Mouse (Mus musculus): ENCODE results near the gene Ate1. TPM values are rescaled to one million over a fixed set of nuclear protein-coding genes. Genes with fewer than 3 reads are reported as not detected.
A peak's percentile ranks its signal among the peaks of the same experiment; 100 is the strongest.
"Not testable (repeated sequence)": the region's sequence is repeated elsewhere in the genome, so short reads cannot be mapped to it uniquely, and the experiment has no call there.

Ate1 gene
- polyA plus RNA-seq, 1 experiment: 38.7 TPM

DNA sequence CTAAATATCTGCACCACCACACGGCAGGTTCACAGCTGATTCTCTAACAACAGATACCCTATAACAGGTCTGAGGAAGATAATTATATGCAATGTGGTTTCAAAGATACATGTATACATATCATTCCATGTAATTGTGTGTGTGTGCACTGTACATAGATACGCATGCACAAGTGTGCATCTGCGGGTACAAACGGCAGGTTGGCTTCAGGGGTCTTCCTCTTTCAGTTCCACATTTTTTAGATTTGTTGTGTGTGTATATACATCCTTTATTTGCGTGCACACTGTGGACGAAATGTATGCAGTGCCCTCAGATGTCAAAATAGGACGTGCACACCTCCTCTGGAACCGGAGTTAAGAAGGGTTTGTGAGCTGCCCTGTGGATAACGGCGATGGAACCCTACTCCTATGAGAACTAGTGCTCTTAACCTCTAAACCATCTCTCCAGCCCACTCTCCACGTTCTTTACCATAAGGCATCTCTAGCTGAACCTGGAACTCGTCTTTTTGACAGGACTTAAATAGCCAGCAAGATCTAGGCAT, 27.5 kb upstream of the Ate1 start:
- H3K27ac ChIP-seq (ENCODE audit: insufficient read depth, low read length): no peak overlapping the region
- H3K4me1 ChIP-seq (ENCODE audit: control insufficient read depth, insufficient read depth, low read length): no peaks in the 10 kb centered on the region
- H3K4me3 ChIP-seq (ENCODE audit: insufficient read depth, low read length): no peak overlapping the region
- TF ChIP-seq POLR2A (IDR thresholded peaks at IDR 0.05; ENCODE audit: low read depth, low read length) (no peak), CTCF (IDR thresholded peaks at IDR 0.05; ENCODE audit: borderline replicate concordance, insufficient read depth, low read length) (no peak)

DNA sequence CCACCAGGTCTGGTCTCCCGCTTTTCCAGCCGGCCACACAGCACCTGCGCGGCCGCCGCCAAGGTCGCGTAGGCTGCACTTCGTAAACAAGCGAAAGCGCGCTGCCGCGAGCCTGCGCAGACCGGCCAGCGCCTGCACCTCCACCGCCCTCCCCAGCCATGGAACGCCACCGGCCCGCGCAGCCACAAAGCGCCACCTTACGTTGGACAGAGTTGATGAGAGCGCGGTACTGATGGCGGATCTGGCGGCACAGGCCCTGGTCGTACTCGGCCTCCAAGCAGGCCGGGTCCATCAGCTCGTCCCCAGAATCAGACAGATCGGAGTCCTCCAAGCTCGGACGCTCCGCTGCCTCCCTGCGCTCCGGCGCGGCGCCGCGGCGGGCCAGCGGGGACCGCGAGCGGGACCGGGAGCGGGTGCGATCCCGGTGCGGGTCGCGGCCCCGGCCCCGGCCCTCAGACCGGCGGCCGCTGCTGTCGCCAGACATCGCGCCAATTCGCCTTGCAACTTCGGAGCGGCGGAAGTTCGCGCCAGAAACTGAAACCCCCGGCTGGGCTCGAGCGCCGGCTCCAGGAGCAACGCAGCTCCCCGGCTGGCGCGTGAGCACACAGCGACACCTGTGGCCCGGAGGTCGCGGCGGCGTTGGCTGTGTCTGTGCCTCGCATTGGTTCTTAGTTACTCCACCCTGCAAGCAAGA, 26.8 kb upstream of the Ate1 start:
- peak overlapping the region; percentile 53 for H3K4me3 ChIP-seq (ENCODE audit: insufficient read depth, low read length)
- peak overlapping the region; percentile 71 for H3K27ac ChIP-seq (ENCODE audit: insufficient read depth, low read length)
- H3K4me1 ChIP-seq (ENCODE audit: control insufficient read depth, insufficient read depth, low read length): no peaks in the 10 kb centered on the region
- TF ChIP-seq POLR2A (IDR thresholded peaks at IDR 0.05; ENCODE audit: low read depth, low read length) (no peak; the same call in 1 of the 2 replicates), CTCF (IDR thresholded peaks at IDR 0.05; ENCODE audit: borderline replicate concordance, insufficient read depth, low read length) (peak; percentile 94)

DNA sequence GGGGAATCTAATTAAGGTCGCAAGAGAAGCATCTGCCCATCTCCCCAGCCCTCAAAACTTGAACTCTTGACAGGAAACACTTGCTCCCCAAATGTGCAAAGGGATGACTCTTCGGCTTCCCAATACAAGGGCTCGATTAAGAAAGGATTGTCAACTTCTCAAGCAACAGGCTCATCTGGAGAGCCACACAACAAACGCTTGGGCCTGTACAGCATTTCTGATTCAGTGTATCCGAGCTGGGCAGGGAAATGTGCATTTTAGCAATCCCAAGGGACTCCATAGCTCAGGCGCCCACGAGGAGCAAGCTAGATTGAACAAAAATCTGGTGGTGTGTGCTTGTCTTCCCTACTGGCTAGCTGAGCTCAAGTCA, 26.2 kb upstream of the Ate1 start:
- Histone ChIP-seq H3K27ac (ENCODE audit: insufficient read depth, low read length) (peak overlapping the region; percentile 71), H3K4me1 (ENCODE audit: control insufficient read depth, insufficient read depth, low read length) (no peaks in the 10 kb centered on the region), H3K4me3 (ENCODE audit: insufficient read depth, low read length) (peak overlapping the region; percentile 53)
- TF ChIP-seq CTCF (IDR thresholded peaks at IDR 0.05; ENCODE audit: borderline replicate concordance, insufficient read depth, low read length) (no peak), POLR2A (IDR thresholded peaks at IDR 0.05; ENCODE audit: low read depth, low read length) (no peak)

DNA sequence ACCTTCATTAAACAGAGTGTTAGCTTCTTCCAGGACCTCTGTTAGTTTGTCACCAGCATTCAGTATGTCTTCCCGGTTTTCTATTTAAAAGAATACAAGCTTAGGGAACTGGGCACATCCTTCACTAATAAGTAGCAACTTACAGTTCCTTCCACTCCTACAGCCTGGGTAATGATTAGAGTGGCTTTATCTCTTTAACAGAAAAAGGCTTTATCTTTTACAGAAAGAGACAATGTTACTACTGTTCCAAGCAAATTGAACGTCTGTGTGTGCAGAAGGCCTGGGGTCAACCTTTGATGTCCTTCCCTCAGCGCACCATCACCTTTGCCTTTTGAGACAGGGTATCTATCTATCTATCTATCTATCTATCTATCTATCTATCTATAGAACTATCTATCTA, 25.7 kb upstream of the Ate1 start:
- H3K4me3 ChIP-seq (ENCODE audit: insufficient read depth, low read length): peak overlapping the region; percentile 53
- H3K27ac ChIP-seq (ENCODE audit: insufficient read depth, low read length): no peak overlapping the region
- H3K4me1 ChIP-seq (ENCODE audit: control insufficient read depth, insufficient read depth, low read length): no peaks in the 10 kb centered on the region
- TF ChIP-seq POLR2A (IDR thresholded peaks at IDR 0.05; ENCODE audit: low read depth, low read length): no peak

DNA sequence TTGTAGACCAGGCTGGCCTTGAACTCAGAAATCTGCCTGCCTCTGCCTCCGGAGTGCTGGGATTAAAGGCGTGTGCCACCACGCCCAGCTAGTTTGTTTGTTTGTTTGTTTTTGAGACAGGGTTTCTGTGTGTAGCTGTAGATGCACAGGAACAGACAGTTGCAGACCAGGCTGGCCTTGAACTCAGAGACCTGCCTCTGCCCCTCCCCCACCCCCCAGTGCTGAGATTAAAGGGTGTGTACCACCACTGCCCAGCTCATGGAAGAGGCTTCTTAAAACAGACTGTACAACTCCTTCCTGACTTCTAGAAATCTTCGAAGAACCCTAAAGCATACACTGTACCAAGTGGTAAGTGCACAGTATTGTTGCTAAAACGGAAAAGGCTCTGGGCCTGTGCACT, 25.2 kb upstream of the Ate1 start:
- H3K27ac ChIP-seq (ENCODE audit: insufficient read depth, low read length): no peak overlapping the region
- H3K4me1 ChIP-seq (ENCODE audit: control insufficient read depth, insufficient read depth, low read length): no peaks in the 10 kb centered on the region
- no peak for TF ChIP-seq POLR2A (IDR thresholded peaks at IDR 0.05; ENCODE audit: low read depth, low read length)
- TF ChIP-seq CTCF (IDR thresholded peaks at IDR 0.05; ENCODE audit: borderline replicate concordance, insufficient read depth, low read length): no peak
- no peak overlapping the region for H3K4me3 ChIP-seq (ENCODE audit: insufficient read depth, low read length)

DNA sequence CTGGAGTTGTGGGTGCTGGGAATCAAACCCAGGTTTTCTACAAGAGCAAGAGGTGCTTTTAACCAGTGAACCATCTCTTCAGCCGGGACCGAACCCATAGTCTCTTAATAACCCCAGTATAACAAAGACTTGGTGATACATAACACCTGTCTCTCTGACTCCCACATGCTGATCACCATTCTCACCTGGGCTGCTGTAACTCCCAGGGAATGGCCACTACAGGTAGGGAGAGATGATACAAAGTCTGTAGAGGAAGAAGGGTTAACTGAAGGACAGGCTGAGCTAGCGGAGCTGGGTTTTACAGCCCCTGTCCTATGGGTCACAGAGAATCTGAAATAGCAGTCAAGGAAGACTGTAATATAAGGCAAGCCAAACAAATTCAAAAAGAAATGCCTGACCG, 23.0 kb upstream of the Ate1 start:
- no peak overlapping the region for H3K4me3 ChIP-seq (ENCODE audit: insufficient read depth, low read length)
- no peaks in the 10 kb centered on the region for H3K4me1 ChIP-seq (ENCODE audit: control insufficient read depth, insufficient read depth, low read length)
- no peak for TF ChIP-seq CTCF (IDR thresholded peaks at IDR 0.05; ENCODE audit: borderline replicate concordance, insufficient read depth, low read length)
- TF ChIP-seq POLR2A (IDR thresholded peaks at IDR 0.05; ENCODE audit: low read depth, low read length): no peak
- no peak overlapping the region for H3K27ac ChIP-seq (ENCODE audit: insufficient read depth, low read length)

DNA sequence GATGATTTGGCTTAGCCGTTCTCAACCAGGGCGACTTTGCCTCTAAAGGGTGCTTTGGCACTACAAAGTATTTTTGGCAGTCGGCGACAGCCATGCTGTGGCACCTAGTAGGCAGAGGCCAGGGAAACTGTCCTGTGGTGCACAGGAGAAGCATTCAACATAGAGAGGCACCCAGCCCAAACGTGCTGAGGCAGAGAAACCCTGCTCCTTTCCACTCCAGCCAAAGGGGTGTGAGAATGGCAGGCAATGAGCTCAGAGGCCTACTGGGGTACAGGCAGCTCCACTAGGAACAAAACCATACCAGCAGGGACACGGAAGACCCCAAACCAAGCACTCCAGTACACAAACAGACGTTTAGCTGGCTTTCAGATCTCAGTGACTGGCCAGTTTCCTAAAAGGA, 20.0 kb upstream of the Ate1 start:
- Histone ChIP-seq H3K4me1 (ENCODE audit: control insufficient read depth, insufficient read depth, low read length) (no peaks in the 10 kb centered on the region), H3K4me3 (ENCODE audit: insufficient read depth, low read length) (no peak overlapping the region), H3K27ac (ENCODE audit: insufficient read depth, low read length) (no peak overlapping the region)
- TF ChIP-seq POLR2A (IDR thresholded peaks at IDR 0.05; ENCODE audit: low read depth, low read length): no peak
- TF ChIP-seq CTCF (IDR thresholded peaks at IDR 0.05; ENCODE audit: borderline replicate concordance, insufficient read depth, low read length): no peak

DNA sequence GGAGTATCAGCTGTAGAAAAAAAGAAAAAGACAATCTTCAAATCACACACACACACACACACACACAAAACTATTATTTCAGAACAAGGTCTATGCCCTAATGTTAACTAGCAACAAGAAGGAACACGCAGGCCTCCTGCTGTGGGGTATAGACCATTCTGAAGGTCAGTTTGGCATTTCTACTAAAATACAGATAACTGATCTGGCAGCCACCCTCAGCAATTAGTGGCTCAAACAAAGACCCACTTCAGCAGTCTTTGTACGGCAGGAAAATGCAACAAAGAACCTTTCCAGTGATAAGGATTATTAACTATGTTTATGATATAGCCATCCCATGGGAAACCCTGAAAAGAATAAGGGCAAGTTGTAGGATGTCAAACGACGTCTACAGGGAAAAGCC, 16.9 kb upstream of the Ate1 start:
- TF ChIP-seq POLR2A (IDR thresholded peaks at IDR 0.05; ENCODE audit: low read depth, low read length) (no peak), CTCF (IDR thresholded peaks at IDR 0.05; ENCODE audit: borderline replicate concordance, insufficient read depth, low read length) (no peak)
- H3K27ac ChIP-seq (ENCODE audit: insufficient read depth, low read length): no peak overlapping the region
- H3K4me3 ChIP-seq (ENCODE audit: insufficient read depth, low read length): no peak overlapping the region
- H3K4me1 ChIP-seq (ENCODE audit: control insufficient read depth, insufficient read depth, low read length): no peaks in the 10 kb centered on the region

DNA sequence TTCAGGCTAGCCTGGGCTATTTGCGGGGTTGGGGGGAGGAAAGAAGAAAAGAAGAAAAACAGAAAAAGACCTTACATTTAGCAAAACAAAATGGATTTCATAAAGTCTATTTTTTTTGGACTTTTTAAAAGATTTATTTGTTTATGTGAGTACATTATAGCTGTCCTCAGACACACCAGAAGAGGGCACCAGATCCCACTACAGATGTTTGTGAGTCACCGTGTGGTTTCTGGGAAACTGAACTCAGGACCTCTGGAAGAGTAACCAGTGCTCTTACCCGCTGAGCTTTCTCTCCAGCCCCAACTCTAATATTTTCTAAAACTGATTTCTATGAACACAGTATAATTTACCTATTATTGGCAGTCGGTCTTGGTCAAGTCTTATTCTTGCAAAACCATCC, 15.0 kb upstream of the Ate1 start:
- Histone ChIP-seq H3K27ac (ENCODE audit: insufficient read depth, low read length) (no peak overlapping the region), H3K4me1 (ENCODE audit: control insufficient read depth, insufficient read depth, low read length) (no peaks in the 10 kb centered on the region), H3K4me3 (ENCODE audit: insufficient read depth, low read length) (no peak overlapping the region)
- TF ChIP-seq CTCF (IDR thresholded peaks at IDR 0.05; ENCODE audit: borderline replicate concordance, insufficient read depth, low read length) (no peak), POLR2A (IDR thresholded peaks at IDR 0.05; ENCODE audit: low read depth, low read length) (no peak)

DNA sequence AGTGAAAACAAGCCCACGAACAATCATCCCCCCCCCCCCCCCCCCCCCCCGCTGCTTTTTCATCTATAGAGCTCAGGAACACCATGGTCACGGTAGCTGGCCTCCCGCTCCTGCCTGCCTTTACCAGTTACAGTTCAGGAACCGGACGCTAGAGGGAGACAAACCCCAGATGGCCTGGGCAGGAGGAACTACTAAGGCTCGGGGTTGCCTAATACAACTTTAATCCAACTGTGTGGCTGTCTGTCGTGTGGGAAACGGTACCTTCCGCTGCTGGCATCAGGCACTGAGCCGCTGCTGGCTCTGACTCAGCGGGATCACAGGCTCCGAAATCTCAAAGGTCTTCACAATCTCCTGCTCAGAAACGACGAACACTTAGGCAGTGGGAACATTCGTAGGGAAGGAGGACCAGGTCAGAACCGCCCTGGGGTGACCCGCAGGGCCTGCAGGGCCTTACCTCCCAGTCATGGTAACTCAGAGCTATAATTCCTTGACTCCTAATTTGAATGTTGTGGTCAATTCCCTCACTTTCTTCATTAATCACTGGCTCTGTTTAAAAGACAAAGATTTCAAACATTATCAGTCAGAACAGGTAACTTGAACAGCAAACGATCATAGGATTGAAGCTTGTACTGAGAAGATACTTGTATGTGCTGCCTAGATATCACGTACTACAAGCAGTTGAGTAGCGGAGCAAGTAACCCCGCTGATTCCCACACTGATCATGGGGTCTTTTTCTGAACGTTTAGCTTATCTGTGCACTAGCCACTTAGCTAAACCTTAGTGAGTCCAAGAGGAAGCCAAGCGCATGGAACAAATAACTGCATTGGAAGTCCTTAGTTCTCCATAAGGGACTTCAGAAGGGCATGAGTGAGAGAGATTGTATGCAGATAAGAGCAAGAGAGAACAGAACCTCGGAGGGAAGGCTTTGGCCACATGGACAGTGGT, 13.4 kb upstream of the Ate1 start:
- no peak overlapping the region for H3K4me3 ChIP-seq (ENCODE audit: insufficient read depth, low read length)
- no peak overlapping the region for H3K27ac ChIP-seq (ENCODE audit: insufficient read depth, low read length)
- no peak for TF ChIP-seq POLR2A (IDR thresholded peaks at IDR 0.05; ENCODE audit: low read depth, low read length)
- TF ChIP-seq CTCF (IDR thresholded peaks at IDR 0.05; ENCODE audit: borderline replicate concordance, insufficient read depth, low read length): peak; percentile 88

DNA sequence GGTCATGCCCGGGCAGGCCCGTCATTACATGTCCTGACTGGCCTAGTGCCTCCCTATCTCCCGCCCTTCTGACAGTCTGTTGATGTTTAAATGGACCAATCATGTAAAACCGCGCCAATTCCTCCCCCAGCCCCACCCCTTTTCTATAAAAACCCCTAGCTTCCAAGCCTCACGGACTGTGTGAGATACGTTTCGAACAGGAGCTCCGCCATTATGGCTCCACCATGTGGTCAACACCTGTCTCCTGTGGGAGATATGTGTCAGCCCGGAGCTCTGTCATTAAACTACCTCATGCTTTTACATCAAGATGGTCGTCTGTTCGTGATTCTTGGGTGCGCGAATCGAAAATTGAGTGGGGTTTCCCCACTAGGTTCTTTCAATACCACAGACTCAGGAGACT, 11.0 kb upstream of the Ate1 start:
- H3K27ac ChIP-seq (ENCODE audit: insufficient read depth, low read length); H3K4me3 ChIP-seq (ENCODE audit: insufficient read depth, low read length); H3K4me1 ChIP-seq (ENCODE audit: control insufficient read depth, insufficient read depth, low read length): not testable (repeated sequence)

More for the DNA sequence above, 13.4 kb upstream of the Ate1 start:
- H3K4me1 ChIP-seq (ENCODE audit: control insufficient read depth, insufficient read depth, low read length): no peaks in the 10 kb centered on the region
